Mouse (Mus musculus): ENCODE data around the gene Supt4a.

The Supt4a gene

DNA sequence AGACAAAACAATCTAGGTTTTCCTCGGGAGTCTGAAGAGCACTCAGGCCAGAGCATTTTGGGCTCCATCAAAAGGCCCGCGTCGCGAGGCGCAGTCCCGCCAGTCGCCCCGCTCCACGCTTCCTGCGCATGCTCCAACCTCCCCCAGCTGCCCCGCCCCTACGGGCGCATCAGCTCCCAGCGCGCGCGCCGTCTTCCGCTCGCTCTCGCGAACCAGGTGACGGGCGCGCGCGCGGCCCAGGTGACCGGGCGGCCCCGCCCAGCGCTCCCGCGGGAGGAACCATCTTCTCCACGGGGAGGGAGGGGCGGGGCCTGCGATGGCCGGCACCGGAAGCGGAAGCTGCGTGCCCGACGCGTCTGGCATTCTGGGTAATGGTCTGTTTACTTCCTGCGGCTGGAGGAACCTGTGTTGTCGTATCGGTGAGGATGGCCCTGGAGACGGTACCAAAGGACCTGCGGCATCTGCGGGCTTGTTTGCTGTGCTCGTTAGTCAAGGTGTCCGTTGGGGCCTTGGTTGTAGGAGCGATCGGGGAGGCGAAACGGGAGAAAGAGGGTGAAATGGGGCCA lies at the start of gene Supt4a:
Supt4a (plus strand) TSS at position 378 of the 566 bp plus-strand sequence.
- DNase-seq = peak; percentile 95

GRCm38 (mm10) chr11:87688478-87689203 lies 48.7 kb upstream of the Supt4a start:
- DNase-seq = no peak

DNA sequence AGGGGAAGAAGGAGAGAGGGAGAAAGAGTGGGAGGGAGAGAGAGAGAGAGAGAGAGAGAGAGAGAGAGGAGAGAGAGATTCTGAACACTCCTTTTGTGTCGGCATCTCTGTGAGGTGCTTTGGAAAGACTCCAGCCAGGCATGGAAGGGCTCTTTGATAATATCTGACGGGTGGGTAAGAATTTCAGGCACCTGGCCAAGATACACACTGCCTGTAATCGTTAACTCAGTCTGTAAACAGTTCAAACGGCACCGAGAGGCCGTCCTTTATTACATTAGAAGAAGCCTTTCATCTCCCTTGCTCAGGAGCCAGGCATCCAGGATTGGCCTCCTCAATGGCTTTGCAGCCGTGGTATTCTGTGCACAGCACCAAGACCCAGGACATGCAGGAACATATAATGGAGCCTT lies 47.9 kb upstream of the Supt4a start:
- no peak for DNase-seq

DNA sequence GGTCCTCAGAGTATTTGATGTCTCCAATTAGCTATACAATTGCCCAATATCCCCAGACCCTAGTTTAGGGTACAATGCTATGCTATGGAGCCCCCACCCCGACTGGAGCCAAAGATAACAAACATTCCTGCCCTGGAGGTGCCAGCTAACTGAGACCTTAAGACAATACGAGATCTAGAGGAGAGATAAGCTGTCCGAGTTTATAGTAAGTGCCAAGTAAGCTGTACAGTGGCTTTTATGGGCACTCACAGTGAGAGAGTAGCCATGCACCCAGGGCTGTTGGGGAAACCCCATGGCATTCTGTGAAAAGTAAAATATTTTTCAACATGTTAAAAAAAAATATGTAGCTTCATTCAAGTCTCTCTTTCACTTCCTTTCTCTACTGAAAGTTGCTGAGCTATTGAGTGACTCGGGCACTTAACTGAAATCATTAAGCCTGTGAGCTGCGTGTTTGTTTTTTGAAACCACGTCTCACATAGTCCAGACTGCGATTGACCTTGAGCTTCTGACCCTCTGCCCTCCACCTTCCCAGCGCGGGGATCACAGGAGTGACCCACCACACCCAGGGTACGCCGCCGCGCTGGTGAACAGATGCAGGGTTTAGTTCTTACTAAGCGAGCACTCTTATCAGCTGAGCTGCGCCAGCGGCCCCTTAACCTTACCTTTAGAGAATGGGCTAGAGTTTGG lies 47.2 kb upstream of the Supt4a start:
- no peak for DNase-seq

DNA sequence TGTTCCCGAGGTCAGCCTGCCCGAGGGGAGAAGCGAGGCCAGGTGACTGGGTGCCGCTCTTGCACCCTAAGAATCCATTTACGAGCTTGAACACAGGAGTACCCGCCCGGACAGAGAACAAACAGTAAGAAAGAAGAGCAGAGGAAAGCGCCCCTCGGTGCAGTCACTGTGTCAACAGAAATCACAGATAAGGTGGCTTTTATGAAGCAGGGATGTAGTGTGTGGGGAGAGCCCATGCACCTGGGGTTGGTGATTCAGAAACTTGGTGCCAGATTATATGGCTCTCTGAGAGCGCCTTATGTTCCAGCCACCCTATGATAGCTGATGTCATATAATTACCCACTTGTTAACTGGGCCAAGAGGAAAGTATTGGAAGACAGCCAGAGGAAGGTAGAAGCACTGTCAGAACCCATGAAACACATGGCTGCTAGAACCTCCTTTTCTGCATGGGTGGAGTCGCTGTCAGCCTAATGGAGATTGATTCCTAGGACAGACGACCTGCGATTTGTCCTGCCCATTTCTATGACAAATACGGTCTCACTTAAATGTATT lies 40.1 kb upstream of the Supt4a start:
- DNase-seq = no peak

GRCm38 (mm10) chr11:87698126-87698525 lies 39.2 kb upstream of the Supt4a start:
- no peak for DNase-seq

GRCm38 (mm10) chr11:87701108-87701507 lies 36.2 kb upstream of the Supt4a start:
- no peak for DNase-seq

GRCm38 (mm10) chr11:87701877-87702620 lies 35.3 kb upstream of the Supt4a start:
- DNase-seq = no peak

- DNase-seq = no peak
These were observed 33.7 kb upstream of the Supt4a start for GRCm38 (mm10) chr11:87703654-87704053.

DNA sequence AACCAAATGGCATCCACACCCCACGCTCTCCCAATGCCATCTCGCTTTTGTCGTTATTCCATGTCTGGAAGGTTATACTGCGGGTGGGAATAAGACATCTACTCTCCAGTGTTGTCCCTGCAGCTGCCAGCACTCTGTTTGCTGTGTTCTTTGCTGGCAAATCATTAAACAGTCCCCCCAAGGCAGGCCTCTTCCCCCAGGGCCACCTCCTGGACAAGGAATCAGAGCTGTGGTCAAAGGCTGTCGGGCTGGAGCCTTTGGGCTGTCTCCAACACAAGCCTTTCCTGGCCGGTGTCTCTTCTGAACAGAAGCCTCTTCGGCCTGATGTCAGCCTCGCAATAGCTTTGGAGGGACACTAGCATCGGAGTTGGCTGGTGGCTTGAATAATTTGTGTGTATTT lies 33.1 kb upstream of the Supt4a start:
- no peak for DNase-seq

- no peak for DNase-seq
These were observed 29.8 kb upstream of the Supt4a start for GRCm38 (mm10) chr11:87707570-87707969.

GRCm38 (mm10) chr11:87708979-87709378 lies 28.4 kb upstream of the Supt4a start:
- no peak for DNase-seq

DNA sequence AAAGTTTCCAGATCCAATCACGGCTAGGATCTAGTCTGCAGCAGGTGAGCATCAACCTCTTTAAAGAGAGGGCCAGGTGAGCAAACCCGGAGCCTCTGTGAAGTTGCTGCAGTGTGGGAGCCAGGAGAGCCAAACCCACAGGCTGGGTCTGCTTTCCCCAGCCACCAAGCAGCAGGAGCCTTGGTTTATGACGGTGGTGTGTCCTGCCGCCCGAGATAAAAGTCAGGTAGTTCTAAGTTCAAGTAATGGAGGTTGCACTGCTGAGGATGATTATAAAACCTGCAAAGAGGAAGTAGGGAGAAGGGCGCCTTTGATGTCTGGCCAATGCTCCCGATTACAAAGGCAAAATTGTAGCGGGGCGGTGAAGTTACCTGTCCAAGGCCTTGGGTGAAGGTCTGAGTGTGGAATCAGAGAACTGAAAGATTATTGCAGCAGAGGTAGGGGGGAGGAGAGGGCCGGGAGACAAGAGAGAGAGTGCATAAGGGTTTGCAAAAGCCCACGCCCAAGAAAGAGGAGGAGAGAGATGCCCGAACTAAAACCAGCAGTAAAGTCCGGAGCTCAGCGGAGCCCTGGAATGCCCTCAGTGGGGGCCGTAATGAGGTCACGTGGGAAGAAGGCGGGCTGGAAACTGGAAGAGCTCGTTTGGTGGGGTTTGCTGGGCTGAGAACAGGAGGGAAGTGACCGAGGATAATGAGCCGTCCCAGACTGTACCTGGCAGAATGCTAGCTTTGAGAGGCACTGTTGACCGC lies 27.7 kb upstream of the Supt4a start:
- no peak for DNase-seq

GRCm38 (mm10) chr11:87710262-87710615 lies 27.1 kb upstream of the Supt4a start:
- no peak for DNase-seq

DNA sequence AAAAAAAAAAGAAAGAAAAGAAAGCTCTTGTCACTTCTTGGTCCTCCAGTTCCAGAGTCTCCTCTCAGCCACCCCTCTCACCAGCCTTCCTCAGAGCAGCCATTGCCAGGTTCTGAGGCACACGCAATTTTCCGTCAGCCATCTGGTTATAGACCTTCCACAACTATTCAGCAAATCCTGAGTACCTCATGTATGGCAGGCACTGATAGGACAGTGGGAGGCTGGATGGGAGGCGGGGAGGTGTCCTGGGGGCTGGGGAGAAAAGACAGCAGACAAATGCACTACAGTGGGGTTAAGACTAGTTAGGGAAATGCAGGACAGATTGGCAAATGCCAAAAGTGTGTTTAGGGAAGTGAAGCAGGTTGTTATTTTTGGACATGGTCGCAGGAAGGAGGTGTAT lies 25.2 kb upstream of the Supt4a start:
- DNase-seq = no peak

DNA sequence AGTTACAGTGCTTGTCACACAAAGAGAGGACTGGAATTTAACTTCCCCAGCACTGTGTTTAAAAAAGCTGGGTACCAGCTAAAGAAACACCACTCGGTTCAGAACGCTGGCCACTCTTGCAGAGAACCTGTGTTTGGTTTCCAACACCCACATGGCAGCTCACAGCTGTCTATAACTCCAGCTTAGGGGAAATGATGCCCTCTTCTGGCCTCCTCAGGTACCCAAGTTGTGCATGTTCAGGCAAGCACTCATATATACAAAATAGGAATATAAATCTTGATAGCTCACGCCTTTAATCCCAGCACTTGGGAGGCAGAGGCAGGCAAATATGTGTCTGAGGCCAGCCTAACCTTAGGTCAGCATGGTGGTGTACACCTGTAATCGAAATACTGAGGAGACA lies 21.4 kb upstream of the Supt4a start:
- DNase-seq = no peak

DNA sequence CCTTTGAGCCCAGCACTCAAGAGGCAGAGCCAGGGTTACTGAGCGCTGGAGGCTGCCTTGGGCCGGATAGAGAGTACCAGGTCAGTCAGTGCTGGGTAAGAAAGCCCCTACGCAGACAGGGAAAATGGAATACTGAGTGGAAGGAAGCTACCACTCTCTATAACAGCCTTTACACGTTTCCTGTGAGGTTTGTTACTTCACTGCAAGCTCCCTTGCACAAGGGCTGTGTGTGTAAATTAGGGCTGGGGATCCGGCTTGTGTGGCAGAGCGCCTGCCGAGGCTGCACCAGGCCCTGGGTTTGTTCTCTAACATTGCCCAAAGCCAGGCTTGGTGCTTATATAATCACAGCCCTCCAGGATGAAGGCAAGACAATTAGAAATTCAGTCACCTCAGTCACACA lies 17.8 kb upstream of the Supt4a start:
- DNase-seq = no peak

DNA sequence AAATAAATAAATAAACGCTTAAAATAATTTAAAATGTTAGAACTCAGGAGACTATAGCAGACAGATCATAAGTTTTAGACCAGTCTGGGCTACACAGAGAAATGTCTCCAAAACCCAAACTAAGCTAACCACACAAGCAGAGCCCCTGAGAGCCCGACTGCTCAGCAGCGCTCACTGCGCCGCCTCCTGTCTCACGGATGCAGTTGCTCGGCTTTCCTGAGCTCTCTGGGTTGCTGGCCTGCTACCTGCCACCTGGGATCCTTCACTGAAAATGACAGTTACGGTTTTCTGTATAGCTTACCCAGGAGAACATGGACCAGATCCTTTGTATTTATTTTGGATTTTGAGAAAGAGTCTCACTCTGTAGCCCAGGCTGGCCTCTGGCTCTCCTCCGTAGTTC lies 17.0 kb upstream of the Supt4a start:
- no peak for DNase-seq

DNA sequence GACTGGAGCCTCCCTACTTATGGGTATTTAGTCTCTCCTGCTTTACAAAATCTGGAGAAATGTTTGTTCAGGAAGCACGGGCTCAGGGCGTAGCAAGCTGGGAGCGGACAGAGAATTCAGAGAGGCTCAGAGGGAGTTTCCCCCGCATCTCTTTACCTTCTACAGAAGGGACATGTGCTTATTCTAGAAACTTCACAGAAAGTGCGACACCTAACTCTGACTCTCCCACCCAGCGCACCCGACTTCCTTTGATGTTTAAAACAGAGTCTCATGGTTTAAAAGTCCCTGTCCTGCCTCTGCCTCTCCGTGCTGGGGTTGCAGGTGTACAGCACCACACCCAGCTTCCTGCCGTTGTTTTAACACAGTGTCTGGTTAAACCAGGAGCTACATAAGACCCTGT lies 16.5 kb upstream of the Supt4a start:
- no peak for DNase-seq

GRCm38 (mm10) chr11:87722168-87722567 lies 15.2 kb upstream of the Supt4a start:
- no peak for DNase-seq

- DNase-seq = no peak
These were observed 14.5 kb upstream of the Supt4a start for GRCm38 (mm10) chr11:87722891-87723290.

GRCm38 (mm10) chr11:87725515-87725914 lies 11.8 kb upstream of the Supt4a start:
- DNase-seq = no peak

All from cerebellum, adult 11-12 months (tissue).